Mouse (Mus musculus) E14TG2a.4 (cell line): ENCODE measurements around the gene Pla2g6.

Experiments
- CTCF ChIP-seq: conservative IDR thresholded peaks from 2 replicates; pipeline ENCODE4 v1.5.1; 2014; ENCODE audit warnings: low read length
- POU5F1 ChIP-seq: IDR thresholded peaks from 2 replicates; pipeline ENCODE4 v1.6.1; 2014; ENCODE audit warnings: low read length, borderline replicate concordance

- TF ChIP-seq CTCF (no peak), POU5F1 (no peak)
Measured at GRCm38 (mm10) chr15:79374760-79375159, 46.6 kb upstream of the Pla2g6 start.
